Mouse (Mus musculus) MEL (cell line): Measurements from ENCODE around the gene Olfr49. TPM values are rescaled to one million over a fixed set of nuclear protein-coding genes. Genes with fewer than 3 reads are reported as not detected.
A peak's percentile ranks its signal among the peaks of the same experiment; 100 is the strongest.

Source experiments
- DNase-seq: peaks from one replicate; pipeline ENCODE4 v3.0.0; 2011; ENCODE audit warnings: low read depth, low spot score
- H3K27ac ChIP-seq: 2 replicates; pipeline ENCODE4 v1.5.1; 2012; ENCODE audit warnings: low read depth, mild to moderate bottlenecking, control low read depth, low read length, moderate library complexity; ENCODE audit not compliant: control insufficient read depth
- H3K27me3 ChIP-seq, 2 experiments: fragments of 150-350 bp in 1 of 2; sonication (generic) in 1 of 2; 2 replicates each; pipeline ENCODE4 v1.6.1; 2012; ENCODE audit warnings: low read length in 2 of 2, mild to moderate bottlenecking in 2 of 2, improper control_type of control experiment in 1 of 2, moderate library complexity in 1 of 2; ENCODE audit not compliant: insufficient read depth in 2 of 2, control insufficient read depth in 1 of 2
- H3K36me3 ChIP-seq, 2 experiments: 2 replicates each; pipeline ENCODE4 v1.6.1; 2012 to 2014; ENCODE audit warnings: low read length in 2 of 2, improper control_type of control experiment in 1 of 2, inconsistent platforms in 1 of 2, mild to moderate bottlenecking in 1 of 2; ENCODE audit not compliant: insufficient read depth in 2 of 2, control insufficient read depth in 1 of 2
- H3K4me1 ChIP-seq, 2 experiments: fragments of 150-350 bp in 1 of 2; sonication (generic) in 1 of 2; 2 replicates each; pipeline ENCODE4 v1.6.1; 2012; ENCODE audit warnings: low read length in 2 of 2, improper control_type of control experiment in 1 of 2, mild to moderate bottlenecking in 1 of 2; ENCODE audit not compliant: insufficient read depth in 2 of 2, control insufficient read depth in 1 of 2
- H3K4me3 ChIP-seq, 2 experiments: fragments of 150-350 bp in 1 of 2; sonication (generic) in 1 of 2; 2 replicates each; pipeline ENCODE4 v1.5.1; 2012; ENCODE audit warnings: low read depth in 2 of 2, low read length in 2 of 2, mild to moderate bottlenecking in 2 of 2, moderate library complexity in 2 of 2, control low read depth in 1 of 2, improper control_type of control experiment in 1 of 2; ENCODE audit not compliant: control insufficient read depth in 1 of 2, insufficient read depth in 1 of 2
- H3K79me2 ChIP-seq: 2 replicates; pipeline ENCODE4 v1.6.1; 2012; ENCODE audit warnings: mild to moderate bottlenecking, low read length, moderate library complexity; ENCODE audit not compliant: control insufficient read depth, poor library complexity, insufficient read depth
- H3K9ac ChIP-seq: 2 replicates; pipeline ENCODE4 v1.6.1; 2012; ENCODE audit warnings: low read depth, mild to moderate bottlenecking, control low read depth, low read length, moderate library complexity; ENCODE audit not compliant: control insufficient read depth, poor library complexity, severe bottlenecking
- H3K9me3 ChIP-seq: fragments of 150-350 bp; sonication (generic); replicated peaks from 2 replicates; pipeline ENCODE4 v1.6.1; 2012; ENCODE audit warnings: mild to moderate bottlenecking, low read length, improper control_type of control experiment, moderate library complexity; ENCODE audit not compliant: insufficient read depth
- BHLHE40 ChIP-seq: IDR thresholded peaks from 2 replicates; pipeline ENCODE4 v1.6.1; 2012; ENCODE audit warnings: low read depth, mild to moderate bottlenecking, inconsistent platforms, low read length, improper control_type of control experiment, borderline replicate concordance
- CHD1 ChIP-seq: IDR thresholded peaks from 2 replicates; pipeline ENCODE4 v1.6.1; 2012; ENCODE audit warnings: low read depth, mild to moderate bottlenecking, inconsistent platforms, low read length, improper control_type of control experiment
- CTCF ChIP-seq, 3 experiments: IDR thresholded peaks in 2 of 3; conservative IDR thresholded peaks in 1 of 3; 2 replicates each; pipeline ENCODE4 v1.5.1; 2011 to 2012; ENCODE audit warnings: low read length in 3 of 3, low read depth in 2 of 3, mild to moderate bottlenecking in 2 of 3, improper control_type of control experiment in 1 of 3, inconsistent platforms in 1 of 3, mixed read lengths in 1 of 3, moderate library complexity in 1 of 3; ENCODE audit not compliant: control insufficient read depth in 1 of 3, insufficient read depth in 1 of 3, poor library complexity in 1 of 3, severe bottlenecking in 1 of 3
- E2F4 ChIP-seq: IDR thresholded peaks from 2 replicates; pipeline ENCODE4 v1.6.1; 2011; ENCODE audit warnings: low read depth, low read length, improper control_type of control experiment, borderline replicate concordance
- EP300 ChIP-seq, 2 experiments: IDR thresholded peaks; 2 replicates each; pipeline ENCODE4 v1.6.1; 2011; ENCODE audit warnings: improper control_type of control experiment in 2 of 2, low read length in 2 of 2, low read depth in 1 of 2, mild to moderate bottlenecking in 1 of 2
- GABPA ChIP-seq: IDR thresholded peaks from 2 replicates; pipeline ENCODE4 v1.6.1; 2012; ENCODE audit warnings: low read depth, mild to moderate bottlenecking, inconsistent platforms, low read length, improper control_type of control experiment, moderate library complexity
- HCFC1 ChIP-seq: IDR thresholded peaks from 2 replicates; pipeline ENCODE4 v1.6.1; 2012; ENCODE audit warnings: low read depth, mild to moderate bottlenecking, inconsistent platforms, low read length, improper control_type of control experiment, moderate library complexity
- JUND ChIP-seq: IDR thresholded peaks from 2 replicates; pipeline ENCODE4 v1.6.1; 2011; ENCODE audit warnings: low read depth, mild to moderate bottlenecking, improper control_type of control experiment, low read length
- KAT2A ChIP-seq: conservative IDR thresholded peaks from 2 replicates; pipeline ENCODE4 v1.6.1; 2012; ENCODE audit warnings: low read depth, low read length, improper control_type of control experiment, inconsistent platforms
- MAX ChIP-seq: IDR thresholded peaks from 2 replicates; pipeline ENCODE4 v1.6.1; 2011; ENCODE audit warnings: low read length, improper control_type of control experiment
- MEF2A ChIP-seq: IDR thresholded peaks from 2 replicates; pipeline ENCODE4 v1.6.1; 2014; ENCODE audit warnings: low read depth, mild to moderate bottlenecking, inconsistent platforms, low read length, improper control_type of control experiment; ENCODE audit not compliant: poor library complexity, insufficient replicate concordance, severe bottlenecking; ENCODE audit errors: extremely low read depth
- MYC ChIP-seq: IDR thresholded peaks from 2 replicates; pipeline ENCODE4 v1.6.1; 2011; ENCODE audit warnings: low read depth, mild to moderate bottlenecking, low read length, improper control_type of control experiment, moderate library complexity
- NRF1 ChIP-seq: IDR thresholded peaks from 2 replicates; pipeline ENCODE4 v1.6.1; 2014; ENCODE audit warnings: low read depth, mild to moderate bottlenecking, inconsistent platforms, low read length, improper control_type of control experiment, moderate library complexity; ENCODE audit not compliant: poor library complexity, insufficient read depth, severe bottlenecking
- POLR2AphosphoS2 ChIP-seq: IDR thresholded peaks from 2 replicates; pipeline ENCODE4 v1.6.1; 2011; ENCODE audit warnings: low read length, improper control_type of control experiment
- POLR2AphosphoS5 ChIP-seq: IDR thresholded peaks from 2 replicates; pipeline ENCODE4 v1.6.1; 2012; ENCODE audit warnings: low read depth, borderline replicate concordance, mild to moderate bottlenecking, inconsistent platforms, low read length, moderate library complexity, mixed read lengths
- SIN3A ChIP-seq: IDR thresholded peaks from 2 replicates; pipeline ENCODE4 v1.6.1; 2012; ENCODE audit warnings: low read length, improper control_type of control experiment, inconsistent platforms
- SMC3 ChIP-seq: IDR thresholded peaks from 2 replicates; pipeline ENCODE4 v1.6.1; 2011; ENCODE audit warnings: low read depth, low read length, improper control_type of control experiment
- TAL1 ChIP-seq: IDR thresholded peaks from 2 replicates; pipeline ENCODE4 v1.6.1; 2012; ENCODE audit warnings: mild to moderate bottlenecking, inconsistent platforms, low read length, moderate library complexity, mixed read lengths
- TBP ChIP-seq: IDR thresholded peaks from 2 replicates; pipeline ENCODE4 v1.8.0; 2011; ENCODE audit warnings: low read depth, low read length, improper control_type of control experiment
- UBTF ChIP-seq: IDR thresholded peaks from 2 replicates; pipeline ENCODE4 v1.6.1; 2012; ENCODE audit warnings: low read depth, mild to moderate bottlenecking, inconsistent platforms, low read length, improper control_type of control experiment, moderate library complexity, borderline replicate concordance; ENCODE audit not compliant: insufficient read depth
- USF1 ChIP-seq: IDR thresholded peaks from 2 replicates; pipeline ENCODE4 v1.6.1; 2014; ENCODE audit warnings: low read depth, mild to moderate bottlenecking, inconsistent platforms, low read length, improper control_type of control experiment, moderate library complexity
- ZNF384 ChIP-seq: IDR thresholded peaks from 2 replicates; pipeline ENCODE4 v1.6.1; 2012; ENCODE audit warnings: low read depth, mild to moderate bottlenecking, inconsistent platforms, low read length, improper control_type of control experiment
- polyA plus RNA-seq, 2 experiments: library from polyadenylated mRNA; stranded (reverse) in 1 of 2; unstranded in 1 of 2; fragments of >175 nt in 1 of 2; fragments of >200 nt in 1 of 2; gene quantifications; 2 replicates each; pipeline versions ENCODE4 v1.2.1 to v1.2.4; 2012; ENCODE audit warnings: low replicate concordance in 2 of 2, low read depth in 1 of 2; ENCODE audit not compliant: insufficient read length in 2 of 2, insufficient read depth in 1 of 2, missing spikeins in 1 of 2
- total RNA-seq: library from RNA; depleted of rRNA; stranded (reverse); fragments of 300-350 nt; gene quantifications from 2 replicates; pipeline ENCODE4 v1.2.3, GENCODE M21; 2012

Gene Olfr49
- total and polyA plus RNA-seq, 3 experiments, result not detected

DNA sequence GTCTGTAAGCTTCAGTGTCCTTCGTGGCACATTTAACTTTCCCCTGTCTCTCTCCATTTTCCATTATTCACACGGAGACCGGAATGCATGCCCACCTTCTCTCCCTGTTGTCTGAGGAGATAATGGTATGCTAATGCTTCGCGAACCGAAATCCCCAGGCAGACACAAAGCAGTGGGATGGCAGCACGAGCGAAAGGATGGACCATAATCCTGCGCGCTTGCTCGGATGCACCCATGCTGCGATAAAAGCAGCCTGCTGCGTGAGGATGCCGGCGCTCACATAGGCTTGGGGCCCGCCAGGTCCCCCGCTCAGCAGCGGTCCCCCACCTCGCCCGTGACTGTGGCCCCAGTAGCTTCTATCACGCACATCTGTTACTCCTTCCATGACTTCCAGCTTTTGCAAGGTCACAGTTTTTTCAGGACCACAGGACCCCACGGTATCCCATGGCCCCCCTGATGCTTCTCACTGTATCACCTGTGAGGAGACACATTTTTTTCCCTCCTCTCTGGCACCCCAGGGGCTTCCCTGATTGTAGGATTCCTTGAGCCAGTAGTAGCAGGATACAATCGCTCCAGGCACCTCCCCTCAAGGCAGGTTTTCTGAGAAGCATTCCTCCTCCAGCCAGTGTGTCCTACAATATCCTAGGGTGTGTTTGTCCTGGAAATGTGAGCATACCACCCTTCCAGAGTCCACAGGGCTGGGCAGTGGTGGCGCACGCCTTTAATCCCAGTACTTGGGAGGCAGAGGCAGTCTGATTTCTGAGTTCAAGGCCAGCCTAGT is 55.6 kb downstream of the Olfr49 start:
- Histone ChIP-seq H3K9me3 (no peaks in the 10 kb centered on the region), H3K4me1 (peaks cover 6 to 9% of the 10 kb centered on the region in 2 experiments), H3K36me3 (peaks cover 0 to 7% of the 10 kb centered on the region in 2 experiments; a peak in 2 of 4 replicates), H3K27me3 (no peaks in the 10 kb centered on the region), H3K27ac (no peak overlapping the region), H3K79me2 (no peaks in the 10 kb centered on the region), H3K9ac (no peak overlapping the region), H3K4me3 (no peak overlapping the region)
- DNase-seq, result no peak
- no peak for TF ChIP-seq UBTF
- TF ChIP-seq E2F4, result no peak
- no peak for TF ChIP-seq NRF1
- no peak for TF ChIP-seq HCFC1
- no peak for TF ChIP-seq ZNF384
- TF ChIP-seq CHD1, result no peak
- no peak for TF ChIP-seq CTCF (IDR thresholded peaks at IDR 0.05 in 2 of 3, conservative IDR thresholded peaks at IDR 0.05 in 1 of 3; ENCODE audit: control insufficient read depth in 1 of 3, insufficient read depth in 1 of 3, low read depth in 2 of 3, low read length in 3 of 3, poor library complexity in 1 of 3, severe bottlenecking in 1 of 3)
- no peak for TF ChIP-seq SMC3

DNA sequence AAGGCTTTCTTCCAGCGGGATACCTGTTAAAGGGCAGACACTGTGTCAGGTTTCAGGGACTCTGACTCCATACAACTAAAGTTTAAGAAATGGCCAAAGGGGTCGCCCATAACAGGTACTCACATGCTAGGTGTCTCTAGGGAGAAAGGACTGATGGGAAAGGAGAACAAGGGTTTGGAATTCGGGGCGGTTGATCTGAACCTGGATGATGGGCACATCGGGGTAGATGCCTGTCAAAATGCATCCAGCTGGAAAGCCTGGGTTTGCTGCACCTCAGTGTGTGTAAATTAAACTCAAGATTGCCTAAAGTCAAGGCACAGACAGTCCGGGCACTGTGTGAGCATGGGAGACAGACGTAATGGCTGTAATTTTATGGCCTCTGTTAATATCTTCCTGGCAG is 56.2 kb downstream of the Olfr49 start:
- Histone ChIP-seq H3K9me3 (no peaks in the 10 kb centered on the region), H3K9ac (peak overlapping the region; percentile 21; the same call in 1 of the 2 replicates), H3K4me3 (peak overlapping the region in 1 of 2 experiments; percentile 75; a peak in 1 of 4 replicates), H3K4me1 (peaks cover 6 to 9% of the 10 kb centered on the region in 2 experiments), H3K79me2 (no peaks in the 10 kb centered on the region), H3K27me3 (no peaks in the 10 kb centered on the region)
- no peak for DNase-seq
- TF ChIP-seq POLR2AphosphoS2 (no peak), EP300 (IDR thresholded peaks at IDR 0.05; ENCODE audit: low read depth in 1 of 2, low read length in 2 of 2) (no peak), POLR2AphosphoS5 (no peak), TAL1 (no peak), MAX (no peak), NRF1 (no peak), KAT2A (no peak), UBTF (no peak), BHLHE40 (no peak), USF1 (no peak), CHD1 (no peak), SIN3A (no peak), JUND (no peak), MEF2A (no peak), MYC (no peak), GABPA (no peak), TBP (no peak), CTCF (IDR thresholded peaks at IDR 0.05 in 2 of 3, conservative IDR thresholded peaks at IDR 0.05 in 1 of 3; ENCODE audit: control insufficient read depth in 1 of 3, insufficient read depth in 1 of 3, low read depth in 2 of 3, low read length in 3 of 3, poor library complexity in 1 of 3, severe bottlenecking in 1 of 3) (no peak)
- TF ChIP-seq, all 39 proteins: peak for 0
- Histone ChIP-seq H3K36me3 (peaks cover 0 to 7% of the 10 kb centered on the region in 2 experiments; a peak in 2 of 4 replicates), H3K27ac (no peak overlapping the region)
